Mouse (Mus musculus): Measurements from ENCODE around the gene Spsb3.

DNA sequence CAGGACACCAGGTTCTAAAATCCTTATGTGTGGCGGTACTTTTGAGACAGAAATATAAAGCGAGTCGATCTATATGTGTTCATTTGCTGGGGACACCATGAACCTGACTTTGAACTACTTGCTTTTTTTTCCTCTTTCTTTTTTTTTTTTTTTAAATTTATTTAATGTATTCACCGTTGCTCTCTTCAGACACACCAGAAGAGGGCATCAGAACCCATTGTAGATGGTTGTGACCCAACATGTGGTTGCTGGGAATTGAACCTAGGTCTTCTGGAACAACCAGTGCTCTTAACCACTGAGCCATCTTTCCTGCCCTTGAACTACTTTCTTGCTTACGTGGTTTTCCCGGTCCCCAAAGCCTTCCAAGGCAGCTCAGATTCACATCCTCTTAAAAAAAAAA lies 50.8 kb downstream of the Spsb3 start:
- no peak for TF ChIP-seq GATA1 (IDR thresholded peaks at IDR 0.05; ENCODE audit: low read length)
- no peak for TF ChIP-seq TAL1 (IDR thresholded peaks at IDR 0.05; ENCODE audit: low read length)
